Mouse (Mus musculus) layer of hippocampus, adult 9-10 months (tissue): ENCODE results near the gene Atg3.
A peak's percentile ranks its signal among the peaks of the same experiment; 100 is the strongest.

ENCODE experiments used
- DNase-seq: peaks from one replicate; pipeline ENCODE4 v3.0.0; 2022; ENCODE audit warnings: low spot score

Gene Atg3

DNA sequence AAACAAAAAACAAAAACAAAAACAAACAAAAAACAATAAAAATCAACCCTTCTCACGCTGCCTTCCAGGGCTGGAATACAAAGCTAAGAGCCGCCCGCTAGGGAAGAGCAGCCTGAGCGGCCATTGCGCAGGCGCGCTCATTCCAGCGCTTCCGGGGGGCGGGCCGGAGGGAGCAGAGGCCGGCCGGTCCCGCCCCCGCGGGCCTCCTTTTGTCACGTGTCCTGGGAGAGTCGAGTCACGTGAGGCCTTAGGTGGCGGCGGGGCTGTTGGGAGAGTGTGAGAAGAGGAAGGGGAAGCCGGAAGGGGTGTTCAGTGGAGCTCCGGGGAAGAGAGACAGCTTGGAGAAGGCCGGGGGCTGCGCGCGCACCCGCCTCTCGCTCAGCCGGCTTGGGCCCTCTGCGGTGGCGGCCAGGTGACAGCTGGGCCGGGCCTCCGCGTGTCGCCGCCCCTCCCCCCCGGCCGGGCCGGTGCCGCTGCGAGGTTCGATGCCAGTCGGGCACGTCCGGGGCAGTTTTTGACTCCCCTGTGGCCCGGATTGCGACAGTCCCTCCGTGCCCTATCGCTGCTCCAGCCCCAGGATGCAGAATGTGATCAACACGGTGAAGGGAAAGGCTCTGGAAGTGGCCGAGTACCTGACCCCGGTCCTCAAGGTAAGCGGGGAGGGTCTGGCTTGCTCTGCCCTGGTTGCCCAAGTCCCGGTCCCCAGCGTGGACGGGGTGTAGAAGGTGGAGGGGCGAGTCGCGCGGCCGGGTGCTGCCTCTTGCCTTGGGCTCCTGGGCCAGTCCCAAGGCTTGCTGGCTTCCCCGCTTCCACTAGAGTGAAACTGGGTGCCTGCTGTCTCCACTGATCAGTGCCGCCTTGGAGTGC, at the start of gene Atg3, which contains the start of gene Slc35a5:
Gene Atg3, plus strand, starts transcription at position 264 of the 867 bp plus-strand sequence.
Gene Slc35a5, minus strand, starts transcription at position 185 of the 867 bp plus-strand sequence.
- peak; percentile 90 for DNase-seq

DNA sequence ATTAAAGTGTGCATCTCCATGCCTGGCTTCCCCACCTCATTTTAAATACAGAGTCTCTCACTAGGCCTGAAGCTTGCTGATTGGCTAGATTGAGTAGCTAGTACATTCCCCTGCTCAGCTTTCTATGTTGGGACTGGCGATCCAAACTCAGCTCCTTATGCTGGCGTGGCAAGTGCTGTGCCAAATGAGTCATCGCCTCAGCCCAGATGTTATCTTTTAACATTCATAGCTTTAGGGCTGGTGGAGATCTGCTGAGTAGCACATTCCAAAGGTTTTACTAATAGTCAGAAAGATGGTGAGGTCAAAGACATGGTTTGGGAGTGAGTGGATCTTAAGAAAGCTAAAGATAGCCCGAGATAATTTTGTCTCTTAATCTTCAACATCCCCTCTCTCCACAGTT, 48.1 kb upstream of the Atg3 start:
- DNase-seq = no peak

GRCm38 (mm10) chr16:45117200-45117599, 41.4 kb upstream of the Atg3 start:
- DNase-seq = no peak

GRCm38 (mm10) chr16:45118760-45119159, 39.8 kb upstream of the Atg3 start:
- no peak for DNase-seq

- DNase-seq = no peak
Measured at GRCm38 (mm10) chr16:45120844-45121425, 37.6 kb upstream of the Atg3 start.

GRCm38 (mm10) chr16:45122571-45122970, 36.0 kb upstream of the Atg3 start:
- no peak for DNase-seq

DNA sequence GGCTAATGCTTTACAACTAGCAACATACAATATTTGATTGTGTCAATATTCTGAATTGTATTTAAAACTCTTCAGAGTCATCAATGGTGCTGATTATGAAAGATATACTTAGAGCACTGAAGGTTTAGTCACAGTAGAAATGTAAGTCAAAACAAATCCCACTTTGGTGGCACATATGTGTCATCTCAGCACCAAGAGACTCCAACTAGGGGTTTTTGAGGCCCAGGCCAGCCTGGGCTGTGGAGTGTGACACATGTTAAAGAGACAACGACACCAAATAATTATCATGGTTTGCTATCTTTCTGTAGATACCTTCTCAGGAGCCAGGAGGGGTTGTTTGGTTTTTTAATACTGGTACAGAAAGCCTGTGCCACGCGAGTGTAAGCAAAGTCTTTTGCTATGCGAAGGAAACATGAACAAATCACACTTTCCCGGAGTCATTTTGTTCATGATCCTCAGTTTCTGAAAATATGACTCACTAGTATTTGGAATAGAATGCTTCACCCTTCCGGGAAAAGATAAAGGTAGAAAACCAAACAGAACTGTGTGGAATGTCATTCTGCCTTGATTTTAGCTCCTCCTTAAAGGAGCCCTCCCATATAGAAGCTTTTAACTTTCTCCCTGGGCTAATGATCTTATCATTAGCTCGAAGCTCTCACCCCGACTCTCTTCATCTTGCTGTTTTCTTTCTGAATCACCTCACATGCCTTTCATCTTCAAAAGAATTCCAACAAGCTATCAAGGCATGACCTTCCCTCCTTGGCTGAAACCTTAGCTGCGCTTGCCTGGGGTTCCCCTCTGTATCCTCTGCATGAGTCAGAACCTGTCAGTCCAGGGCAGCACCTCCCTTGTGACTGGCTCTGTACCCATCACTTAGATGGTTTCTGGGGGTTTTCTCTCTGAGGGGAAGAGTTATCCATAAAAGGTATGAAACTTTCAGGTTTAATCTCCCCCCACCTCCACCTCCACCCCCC, 34.1 kb upstream of the Atg3 start:
- DNase-seq = no peak

- no peak for DNase-seq
Measured at GRCm38 (mm10) chr16:45127936-45128710, 30.5 kb upstream of the Atg3 start.

GRCm38 (mm10) chr16:45141711-45142110, 16.9 kb upstream of the Atg3 start:
- DNase-seq = no peak

GRCm38 (mm10) chr16:45142565-45142964, 16.0 kb upstream of the Atg3 start:
- DNase-seq = no peak

DNA sequence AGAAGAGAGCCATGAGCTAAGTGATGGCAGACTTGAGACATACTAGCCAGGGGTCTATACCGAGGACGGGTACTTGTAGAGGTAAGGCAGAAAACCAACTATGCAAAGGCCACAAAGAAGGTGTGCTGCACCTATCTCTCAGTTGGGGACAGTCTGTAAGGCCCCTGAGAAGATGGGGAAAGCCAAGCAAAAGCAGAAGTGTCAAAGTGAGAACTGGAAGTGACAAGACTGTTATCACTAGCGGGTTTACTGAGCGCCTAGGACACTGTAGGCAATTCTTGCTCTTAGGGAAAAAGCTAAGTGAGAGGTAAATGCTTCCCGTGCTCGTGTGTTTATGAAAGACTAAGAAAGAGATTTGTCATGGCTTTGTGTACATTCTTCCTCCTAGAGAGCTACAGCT, 13.5 kb upstream of the Atg3 start:
- DNase-seq = no peak

GRCm38 (mm10) chr16:45148488-45149082, 10.0 kb upstream of the Atg3 start:
- no peak for DNase-seq

- DNase-seq = no peak
Measured at GRCm38 (mm10) chr16:45154741-45155250, 3.8 kb upstream of the Atg3 start.

- DNase-seq = peak; percentile 37
Measured at GRCm38 (mm10) chr16:45158136-45158521, 456 bp upstream of the Atg3 start.

DNA sequence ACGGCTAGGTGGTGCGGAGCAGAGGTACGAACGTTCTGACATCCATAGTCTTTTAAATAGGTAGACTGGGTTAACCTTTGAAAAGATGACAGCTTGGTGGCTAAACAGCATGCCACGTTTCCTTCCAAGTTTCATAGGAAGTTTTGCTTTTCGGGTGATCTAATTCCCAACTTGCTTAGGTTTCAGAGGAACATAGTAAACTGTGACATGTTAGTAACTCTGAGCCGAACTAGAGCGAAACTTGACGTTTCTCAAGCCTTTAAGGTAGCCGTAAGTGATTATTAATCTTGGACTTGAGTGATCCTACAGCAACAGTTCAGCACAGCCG, 768 bp downstream of the Atg3 start:
- DNase-seq = no peak

GRCm38 (mm10) chr16:45178552-45178951, 20.0 kb downstream of the Atg3 start:
- DNase-seq = no peak

DNA sequence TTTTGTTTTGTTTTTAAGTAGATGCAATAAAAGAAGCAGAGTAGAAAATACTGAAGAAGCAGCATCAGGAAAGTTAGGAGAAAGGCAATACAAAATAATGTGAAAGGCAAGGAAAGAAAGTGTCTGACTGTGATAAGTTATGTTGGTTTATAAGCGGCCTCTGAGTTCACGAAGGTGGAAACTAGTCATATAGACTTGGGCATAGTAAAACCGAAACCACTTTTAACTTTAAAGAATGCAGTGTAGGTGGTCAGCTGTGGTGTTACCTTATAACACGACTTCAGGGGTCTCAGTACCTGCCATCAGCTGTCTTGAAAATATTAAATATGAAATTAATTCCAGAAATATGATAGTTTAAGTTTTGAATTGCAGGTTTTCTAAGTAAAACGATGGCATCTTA, 23.2 kb downstream of the Atg3 start:
- no peak for DNase-seq

DNA sequence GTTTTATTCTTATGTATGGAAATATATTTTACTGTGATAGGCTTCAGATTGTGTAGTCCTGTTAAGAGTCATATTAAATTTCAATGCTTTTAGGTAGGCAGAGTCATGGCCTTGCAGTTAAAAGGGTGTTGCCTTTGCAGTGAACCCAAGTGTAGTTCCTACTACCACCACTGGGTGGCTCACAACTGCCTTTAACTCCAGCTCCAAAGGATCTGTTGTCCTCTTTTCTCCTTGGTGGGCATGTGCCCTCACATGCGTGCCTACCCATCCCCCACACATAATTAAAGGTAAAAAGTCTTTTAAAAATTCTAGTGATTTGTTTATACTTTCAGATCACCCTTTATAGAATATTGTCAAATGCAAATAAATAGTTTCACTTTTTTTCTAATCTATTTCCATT, 34.0 kb downstream of the Atg3 start:
- DNase-seq = peak; percentile 46

GRCm38 (mm10) chr16:45196816-45197215, 38.2 kb downstream of the Atg3 start:
- peak; percentile 72 for DNase-seq

GRCm38 (mm10) chr16:45201395-45201794, 42.8 kb downstream of the Atg3 start:
- DNase-seq = no peak

- no peak for DNase-seq
Measured at GRCm38 (mm10) chr16:45204438-45204837, 45.9 kb downstream of the Atg3 start.
